Mouse (Mus musculus): ENCODE measurements at regions not wholly inside any gene's neighbourhood (a gene's known extent, or its start where the extent isn't known, plus 50 kb on each side); places are given as distances from the start of the nearest gene placed in this dataset.
"Not testable (repeated sequence)": the region's sequence is repeated elsewhere in the genome, so short reads cannot be mapped to it uniquely, and the experiment has no call there.

DNA sequence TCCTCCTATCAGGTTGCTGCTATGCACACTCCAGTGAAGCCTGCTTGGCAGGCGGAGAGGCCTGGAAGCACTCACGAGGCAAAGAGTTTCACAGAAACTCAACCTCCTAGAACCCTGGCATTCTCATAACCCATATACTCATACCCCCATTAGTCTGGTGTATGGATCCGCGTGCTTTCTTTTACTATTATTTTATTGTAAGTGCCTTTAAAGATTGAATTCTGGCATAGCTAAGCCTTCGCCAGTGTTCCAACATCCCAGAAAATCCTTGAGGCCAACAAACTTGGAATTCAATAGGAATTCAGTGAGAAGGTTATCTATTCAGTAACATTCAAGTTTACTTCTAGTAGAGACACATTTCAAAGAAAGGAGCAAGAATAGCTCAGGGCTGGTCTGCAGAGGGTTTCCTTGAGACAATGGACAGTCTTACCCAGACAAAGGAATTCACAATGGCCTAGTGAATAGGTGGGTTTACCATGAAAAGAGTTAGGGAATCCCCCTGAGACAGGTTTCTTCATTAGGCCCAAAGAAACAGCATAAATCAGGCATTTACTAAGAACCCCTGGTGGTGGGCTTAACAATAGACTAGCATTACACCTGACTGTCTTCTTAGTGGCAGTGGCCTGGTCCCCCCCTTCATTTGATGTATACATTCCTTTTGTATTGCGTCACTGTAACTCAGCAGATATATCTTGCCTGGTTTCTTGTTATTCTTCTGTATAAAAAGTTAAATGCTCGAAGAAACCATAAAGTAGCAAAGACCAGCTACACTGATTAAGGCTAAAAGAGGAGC, 80.8 kb upstream of the Gm15446 start:
- not testable (repeated sequence) for DNase-seq

DNA sequence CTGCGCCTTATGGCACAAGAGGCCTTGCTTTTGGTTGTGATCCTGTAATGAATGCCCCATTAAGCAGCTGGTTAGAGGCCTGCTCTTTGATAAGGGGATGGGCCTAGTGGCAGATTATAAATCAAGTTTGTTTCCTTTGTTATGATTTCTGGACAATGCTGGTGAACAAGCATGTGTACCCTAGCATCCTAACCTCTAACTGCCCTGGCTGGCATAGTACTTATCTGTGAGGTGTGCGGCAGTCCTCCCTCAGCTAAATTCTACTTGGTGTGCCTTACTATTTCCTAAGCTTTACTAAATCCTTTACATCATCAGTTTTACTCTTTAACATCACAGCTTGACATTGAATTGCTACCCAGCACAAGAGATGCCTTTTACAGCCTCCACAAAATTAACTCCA, 79.0 kb upstream of the Gm15446 start:
- not testable (repeated sequence) for DNase-seq

DNA sequence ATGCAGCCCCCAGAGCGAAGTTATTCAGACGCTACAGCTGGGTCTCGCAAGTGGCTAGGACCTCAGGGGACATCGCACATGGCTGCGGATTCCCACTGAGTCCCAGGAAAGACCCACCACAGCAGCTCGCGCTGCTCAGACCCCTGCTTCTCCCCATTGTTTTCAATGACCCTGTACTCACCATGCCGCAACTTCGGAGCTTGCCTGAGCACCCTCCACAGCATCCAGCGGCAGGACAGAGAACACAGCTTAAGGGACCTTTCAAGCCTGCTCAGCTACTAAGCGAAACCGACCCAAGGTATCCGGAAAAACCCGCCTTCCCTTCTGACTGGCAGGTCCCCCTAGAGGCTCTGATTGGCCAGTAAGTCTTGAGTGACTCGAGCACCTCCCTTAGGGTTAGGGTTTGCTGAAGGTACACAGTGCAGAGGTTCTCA, 78.4 kb upstream of the Gm15446 start:
- peak; percentile 54 to 55 for DNase-seq

DNA sequence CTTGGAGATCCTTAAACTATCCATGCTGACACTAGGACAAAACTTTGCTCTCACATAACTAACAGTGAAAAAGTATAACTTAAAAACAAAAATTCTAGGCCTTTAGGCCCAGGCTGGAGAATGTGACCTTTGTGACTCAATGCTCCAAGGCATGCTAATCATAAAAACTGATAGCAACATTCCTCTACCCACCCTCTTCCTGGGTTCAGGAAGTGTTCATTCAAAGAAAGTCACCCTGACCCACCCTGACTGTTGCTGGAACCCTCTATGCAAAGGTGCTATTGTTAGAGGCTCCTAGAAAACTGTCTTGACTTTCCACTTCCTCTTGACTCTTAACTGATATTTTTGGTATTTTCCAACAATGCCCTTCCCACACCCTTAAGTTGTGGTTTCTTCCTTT, 72.0 kb upstream of the Gm15446 start:
- not testable (repeated sequence) for DNase-seq

DNA sequence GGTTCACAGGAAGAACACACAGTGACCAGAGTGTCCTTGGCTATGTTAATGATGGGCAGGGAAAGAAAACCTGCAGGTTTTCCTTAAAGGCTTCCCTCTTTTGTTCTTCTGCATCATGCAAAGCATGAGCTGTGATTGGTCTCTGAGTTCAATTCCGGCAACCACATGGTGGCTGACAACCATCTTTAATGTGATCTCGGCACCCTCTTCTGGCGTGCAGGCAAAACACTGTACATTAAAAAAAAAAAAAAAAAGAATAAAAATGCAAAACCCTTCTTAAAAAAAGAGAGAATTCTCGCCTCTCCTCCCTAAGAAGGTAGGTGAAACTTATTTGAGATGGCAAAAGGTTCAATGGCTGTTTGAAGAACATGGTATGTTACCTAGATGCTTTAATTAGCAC, 62.8 kb upstream of the Gm15446 start:
- DNase-seq = no peak

DNA sequence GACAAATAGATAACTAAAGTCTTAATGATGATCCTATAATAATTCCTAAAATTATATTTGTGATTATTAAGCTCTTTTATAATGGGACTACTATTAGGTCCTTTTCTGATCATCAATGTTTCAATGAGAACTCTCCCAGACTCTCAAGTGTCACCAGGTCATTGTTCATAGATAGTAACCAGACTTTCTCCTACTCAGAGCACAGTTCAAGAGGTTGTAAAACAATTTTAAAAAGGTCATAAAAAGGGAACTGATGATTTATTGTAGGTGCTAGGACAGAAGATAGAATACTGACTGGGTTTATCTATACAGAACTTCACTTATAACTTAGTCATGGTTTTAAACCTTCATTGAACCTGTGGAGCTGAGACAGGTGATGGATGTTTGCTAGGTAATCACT, 58.7 kb upstream of the Gm15446 start:
- DNase-seq = not testable (repeated sequence)

DNA sequence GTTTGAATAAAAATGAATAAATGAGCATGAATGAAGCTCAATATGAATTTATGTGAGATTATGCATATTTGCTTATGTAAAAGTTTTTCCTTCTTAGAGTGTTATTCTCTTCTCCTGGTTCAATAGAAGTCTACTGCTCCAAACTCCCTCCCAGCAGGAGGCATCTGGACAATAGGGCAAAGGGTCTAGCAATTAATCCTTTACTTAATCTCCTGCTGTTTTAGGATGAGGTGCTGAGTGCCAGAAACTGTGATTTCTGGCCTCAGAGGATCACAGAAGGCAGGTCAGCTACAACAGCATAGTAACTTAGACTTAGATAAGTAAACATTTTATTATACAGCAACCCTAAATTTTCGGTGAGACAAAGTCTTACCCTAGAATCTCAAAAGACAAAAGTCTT, 57.6 kb upstream of the Gm15446 start:
- DNase-seq = no peak

DNA sequence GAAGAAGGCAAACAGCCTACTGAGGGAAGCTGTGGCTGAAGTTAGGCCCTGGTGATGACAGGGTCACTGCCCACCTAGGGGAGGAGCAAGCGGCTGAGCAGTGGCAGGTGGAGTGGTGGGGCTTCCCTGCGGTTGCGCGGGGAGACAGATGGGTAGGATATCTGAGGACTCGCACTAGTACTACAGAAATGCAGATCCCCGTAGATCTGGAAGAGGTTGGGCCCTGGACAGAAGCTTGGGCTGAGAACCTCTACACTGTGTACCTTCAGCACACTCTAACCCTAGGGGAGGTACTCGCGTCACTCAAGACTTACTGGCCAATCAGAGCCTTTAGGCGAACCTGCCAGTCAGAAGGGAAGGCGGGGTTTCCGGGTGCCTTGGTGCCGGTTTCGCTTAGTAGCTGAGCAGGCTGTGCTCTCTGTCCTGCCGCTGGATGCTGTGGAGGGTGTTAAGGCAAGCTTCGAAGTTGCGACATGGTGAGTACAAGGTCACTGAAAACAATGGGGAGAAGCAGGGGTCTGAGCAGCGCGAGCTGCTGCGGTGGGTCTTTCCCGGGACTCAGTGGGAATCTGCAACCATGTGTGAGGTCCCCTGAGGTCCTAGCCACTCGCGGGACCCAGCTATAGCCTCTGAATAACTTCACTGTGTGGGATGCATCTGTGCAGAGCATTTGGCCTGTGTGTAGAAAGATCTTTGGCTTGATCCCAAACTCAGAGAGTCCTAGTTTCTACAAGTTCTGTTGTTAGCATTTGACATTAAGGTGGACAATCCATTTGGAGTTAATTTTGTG, 56.7 kb upstream of the Gm15446 start:
- DNase-seq = peak; percentile 89

DNA sequence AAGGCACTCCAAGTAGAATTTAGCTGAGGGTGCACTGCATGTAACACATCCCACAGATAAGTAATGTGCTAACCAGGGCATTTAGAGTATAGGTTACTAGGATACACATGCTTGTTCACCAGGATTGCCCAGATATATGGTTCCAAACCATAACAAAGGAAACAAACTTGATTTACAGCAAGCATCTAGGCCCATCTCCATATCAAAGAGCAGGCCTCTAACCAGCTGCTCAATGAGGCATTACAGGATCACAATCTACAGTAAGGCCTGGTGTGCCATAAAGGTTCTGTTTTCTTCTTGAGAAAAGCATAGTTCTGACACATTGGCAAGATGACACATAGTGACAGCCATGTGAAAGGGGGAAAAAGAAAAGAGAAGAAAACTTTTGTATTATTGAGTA, 56.0 kb upstream of the Gm15446 start:
- DNase-seq = not testable (repeated sequence)

Data from lung, postnatal 4 days (tissue).